Mouse (Mus musculus) hindbrain, embryonic 12.5 days (tissue): ENCODE results near the gene Samd9l. TPM values are rescaled to one million over a fixed set of nuclear protein-coding genes. Genes with fewer than 3 reads are reported as not detected.
"Not testable (repeated sequence)": the region's sequence is repeated elsewhere in the genome, so short reads cannot be mapped to it uniquely, and the experiment has no call there.

Source experiments
- ATAC-seq: fragments of 200-750 bp; cut with Nextera tagmentation; 2 replicates; pipeline ENCODE4 v1.8.0; 2017; ENCODE audit warnings: moderate TSS enrichment; ENCODE audit not compliant: low FRiP score
- H3K27ac ChIP-seq: fragments of 300-500 bp; sonication (generic); 2 replicates; pipeline ENCODE4 v1.5.1; 2016; ENCODE audit warnings: mild to moderate bottlenecking
- H3K27me3 ChIP-seq: fragments of 300-500 bp; sonication (generic); 2 replicates; pipeline ENCODE4 v1.6.1; 2016; ENCODE audit warnings: mild to moderate bottlenecking
- H3K36me3 ChIP-seq: fragments of 300-500 bp; sonication (generic); 2 replicates; pipeline ENCODE4 v1.6.1; 2016; ENCODE audit warnings: mild to moderate bottlenecking
- H3K4me1 ChIP-seq: fragments of 300-500 bp; sonication (generic); 2 replicates; pipeline ENCODE4 v1.6.1; 2016
- H3K4me2 ChIP-seq: fragments of 300-500 bp; sonication (generic); replicated peaks from 2 replicates; pipeline ENCODE4 v1.6.1; 2016; ENCODE audit warnings: mild to moderate bottlenecking
- H3K4me3 ChIP-seq: fragments of 300-500 bp; sonication (generic); 2 replicates; pipeline ENCODE4 v1.5.1; 2016; ENCODE audit warnings: mild to moderate bottlenecking
- H3K9ac ChIP-seq: fragments of 300-500 bp; sonication (generic); 2 replicates; pipeline ENCODE4 v1.6.1; 2016; ENCODE audit warnings: mild to moderate bottlenecking, moderate library complexity
- H3K9me3 ChIP-seq: fragments of 300-500 bp; sonication (generic); replicated peaks from 2 replicates; pipeline ENCODE4 v1.6.1; 2016; ENCODE audit warnings: mild to moderate bottlenecking
- WGBS: fragments of 180-500 bp; shearing (Covaris S2); methylation state at CpG from one replicate; pipeline ENCODE4 v1.1.7; 2016; 5-methylcytosine and 5-hydroxymethylcytosine counted together
- polyA plus RNA-seq: library from polyadenylated mRNA; unstranded; fragments of >200 nt; fragmentation: Nextera tagmentation; extraction: Ambion mirVana; gene quantifications from 2 replicates; pipeline ENCODE4 v1.2.1, GENCODE M21; 2016

Gene Samd9l
- polyA plus RNA-seq, 1 experiment from 2014 or later: 1.4 TPM

DNA sequence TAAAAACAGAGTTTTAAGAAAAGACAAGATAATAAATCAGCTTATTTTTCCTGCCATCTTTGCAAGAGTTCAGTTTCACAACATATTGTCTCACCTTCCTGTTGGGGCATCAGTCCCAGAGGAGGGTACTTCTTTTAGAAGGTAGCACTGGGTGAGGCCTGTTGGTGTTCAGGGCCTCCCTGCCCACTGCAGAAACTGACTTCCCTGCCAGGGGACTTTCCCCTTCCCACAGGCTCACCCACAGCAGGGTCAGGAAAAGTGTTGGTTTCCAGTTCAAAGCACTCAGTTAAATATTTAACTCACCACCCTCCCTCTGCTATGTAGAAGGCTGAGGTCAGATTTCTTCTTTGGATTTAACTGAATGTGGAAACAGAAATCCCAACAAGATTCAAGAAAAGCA lies 14.6 kb downstream of the Samd9l start:
- H3K4me3 ChIP-seq, H3K36me3 ChIP-seq, H3K9ac ChIP-seq, H3K27ac ChIP-seq, H3K9me3 ChIP-seq, H3K4me1 ChIP-seq, ATAC-seq, H3K4me2 ChIP-seq, H3K27me3 ChIP-seq: not testable (repeated sequence)

DNA sequence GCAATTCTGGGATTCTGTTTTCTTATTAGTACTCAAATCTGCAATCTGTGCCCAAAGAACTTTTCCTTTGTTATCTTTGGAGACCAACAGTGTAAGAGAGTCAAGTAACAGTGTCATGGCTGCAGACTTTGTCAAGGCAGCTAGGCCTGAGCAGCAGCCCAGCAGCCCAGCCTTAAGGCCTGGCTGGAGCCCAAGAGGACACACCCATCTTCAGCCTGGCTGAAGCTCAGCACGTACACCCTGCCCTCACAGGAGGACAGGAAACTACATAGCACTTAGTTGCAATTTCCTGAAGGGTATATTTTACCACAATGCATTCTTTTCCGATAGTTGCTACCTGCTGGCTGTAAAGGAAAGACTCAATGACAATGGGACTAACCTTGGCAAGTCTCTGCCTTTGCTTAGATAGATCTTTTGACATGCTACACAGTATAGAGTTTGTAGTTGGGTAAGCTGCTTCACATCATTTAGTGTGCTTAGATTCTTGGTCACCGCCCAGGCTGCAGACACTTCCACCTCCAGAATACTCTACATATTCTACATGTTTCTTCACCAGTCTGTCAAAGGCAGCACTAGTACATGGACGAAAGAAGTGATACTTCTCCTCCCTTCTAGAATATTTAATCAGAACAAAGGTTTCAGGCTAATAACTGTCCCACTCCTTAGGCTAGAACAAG lies 15.1 kb downstream of the Samd9l start:
- H3K9me3 ChIP-seq, H3K27me3 ChIP-seq, H3K4me2 ChIP-seq, H3K27ac ChIP-seq, ATAC-seq, H3K4me1 ChIP-seq, H3K36me3 ChIP-seq, H3K9ac ChIP-seq, H3K4me3 ChIP-seq: not testable (repeated sequence)
- 21% methylated on average over 1 of the region's 4 CpGs for WGBS

DNA sequence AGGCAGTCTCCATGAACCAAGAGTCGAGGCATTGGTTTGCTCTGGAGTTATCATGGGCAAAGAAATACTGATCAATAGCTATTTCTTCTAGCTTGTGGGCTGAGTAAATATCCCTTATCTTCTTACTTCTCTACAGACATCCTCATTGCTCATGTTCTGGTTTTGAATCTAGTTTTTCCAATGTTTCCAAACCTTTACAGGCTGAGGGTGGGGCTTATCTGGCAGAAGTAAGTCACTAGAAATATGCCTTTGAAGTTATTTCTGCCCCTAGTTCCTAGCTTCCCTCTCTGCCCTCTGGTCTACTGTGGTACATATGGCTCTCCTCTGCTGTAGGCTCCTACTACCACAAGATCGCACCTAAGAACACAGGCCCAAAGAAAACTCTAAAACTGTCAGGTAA lies 20.2 kb downstream of the Samd9l start:
- H3K9me3 ChIP-seq: no peaks in the 10 kb centered on the region
- WGBS: 87% methylated on average over 2 of the region's 2 CpGs
- ATAC-seq: no peak

DNA sequence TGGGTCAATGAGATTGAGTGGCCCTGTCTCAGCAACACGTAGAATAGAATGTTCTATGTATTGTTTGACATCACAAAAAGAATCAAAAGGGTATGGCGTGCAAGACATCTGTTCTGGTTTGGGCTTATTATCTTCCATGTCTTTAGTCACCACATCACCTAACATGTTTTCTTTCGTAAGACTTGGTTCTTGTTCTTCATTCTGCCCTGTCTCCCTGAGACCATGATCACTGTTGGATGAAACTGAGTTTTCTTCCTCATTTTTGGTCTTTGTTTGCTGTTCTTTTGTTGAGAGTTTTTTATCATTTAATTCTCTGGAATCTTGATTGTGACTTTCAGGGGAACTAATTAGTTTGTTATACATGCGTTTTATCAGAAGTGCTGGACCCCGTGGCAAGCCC lies 22.7 kb downstream of the Samd9l start:
- Histone ChIP-seq H3K4me2 (no peak overlapping the region), H3K4me3 (no peak overlapping the region)
- 86% methylated on average over 5 of the region's 5 CpGs for WGBS

More for the DNA sequence above, 20.2 kb downstream of the Samd9l start:
- Histone ChIP-seq H3K4me3 (no peak overlapping the region), H3K4me1 (no peaks in the 10 kb centered on the region), H3K9ac (no peak overlapping the region), H3K36me3 (no peaks in the 10 kb centered on the region), H3K27ac (no peak overlapping the region), H3K4me2 (no peak overlapping the region), H3K27me3 (no peaks in the 10 kb centered on the region)

DNA sequence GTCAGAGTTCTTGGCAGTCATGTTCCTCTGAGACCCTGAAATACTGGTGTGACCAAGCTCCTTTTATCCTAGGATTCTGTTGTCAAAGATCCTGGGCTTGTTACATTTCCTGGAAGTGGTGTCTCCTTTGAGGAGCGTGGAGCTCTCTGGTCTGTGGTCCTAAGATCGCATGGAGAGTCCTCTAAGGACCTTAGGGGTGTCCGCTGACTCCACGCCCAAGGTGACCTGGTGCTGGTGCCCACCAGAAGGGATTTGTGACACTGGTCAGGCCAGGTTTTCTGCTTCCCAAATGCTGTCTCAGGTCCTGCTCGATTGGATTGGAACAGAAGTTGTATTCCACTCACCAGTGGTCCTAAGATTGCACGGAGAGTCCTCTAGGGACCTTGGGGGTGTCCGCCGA lies 29.8 kb downstream of the Samd9l start:
- H3K4me2 ChIP-seq: no peak overlapping the region

More for the DNA sequence above, 22.7 kb downstream of the Samd9l start:
- H3K27me3 ChIP-seq: no peaks in the 10 kb centered on the region
- no peaks in the 10 kb centered on the region for H3K36me3 ChIP-seq
- no peaks in the 10 kb centered on the region for H3K9me3 ChIP-seq
- no peak overlapping the region for H3K9ac ChIP-seq
- H3K4me1 ChIP-seq: no peaks in the 10 kb centered on the region
- H3K27ac ChIP-seq: no peak overlapping the region
- ATAC-seq: no peak

DNA sequence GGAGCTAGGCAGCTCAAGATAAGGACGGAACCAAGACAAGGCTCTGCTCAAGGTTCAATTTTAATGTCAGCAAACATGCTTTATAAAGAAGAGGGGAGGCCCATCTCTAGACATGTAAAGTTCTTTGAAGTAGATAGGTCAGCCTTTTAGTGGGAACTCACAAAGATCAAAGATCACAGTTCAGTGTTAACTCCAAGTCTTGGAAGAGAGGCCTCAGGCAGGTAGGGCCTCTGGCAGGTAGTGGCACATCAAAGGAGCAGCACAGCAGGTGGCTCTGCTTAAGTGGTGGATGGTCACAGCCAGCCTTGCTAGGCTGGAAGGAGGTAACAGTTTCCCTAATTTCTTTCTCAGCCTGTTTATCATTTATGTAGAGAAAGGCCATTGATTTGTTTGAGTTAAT lies 33.8 kb downstream of the Samd9l start:
- H3K4me1 ChIP-seq, ATAC-seq, H3K4me2 ChIP-seq, H3K9ac ChIP-seq, H3K27ac ChIP-seq, H3K4me3 ChIP-seq, H3K36me3 ChIP-seq, H3K9me3 ChIP-seq, H3K27me3 ChIP-seq: not testable (repeated sequence)
- 74% methylated on average over 1 of the region's 1 CpGs for WGBS

More for the DNA sequence above, 29.8 kb downstream of the Samd9l start:
- ATAC-seq: no peak
- Histone ChIP-seq H3K4me3 (no peak overlapping the region), H3K4me1 (no peaks in the 10 kb centered on the region), H3K27me3 (no peaks in the 10 kb centered on the region), H3K36me3 (no peaks in the 10 kb centered on the region), H3K9me3 (peaks cover 5% of the 10 kb centered on the region; the same call in 1 of the 2 replicates), H3K9ac (no peak overlapping the region), H3K27ac (no peak overlapping the region)
- 87% methylated on average over 8 of the region's 8 CpGs for WGBS

DNA sequence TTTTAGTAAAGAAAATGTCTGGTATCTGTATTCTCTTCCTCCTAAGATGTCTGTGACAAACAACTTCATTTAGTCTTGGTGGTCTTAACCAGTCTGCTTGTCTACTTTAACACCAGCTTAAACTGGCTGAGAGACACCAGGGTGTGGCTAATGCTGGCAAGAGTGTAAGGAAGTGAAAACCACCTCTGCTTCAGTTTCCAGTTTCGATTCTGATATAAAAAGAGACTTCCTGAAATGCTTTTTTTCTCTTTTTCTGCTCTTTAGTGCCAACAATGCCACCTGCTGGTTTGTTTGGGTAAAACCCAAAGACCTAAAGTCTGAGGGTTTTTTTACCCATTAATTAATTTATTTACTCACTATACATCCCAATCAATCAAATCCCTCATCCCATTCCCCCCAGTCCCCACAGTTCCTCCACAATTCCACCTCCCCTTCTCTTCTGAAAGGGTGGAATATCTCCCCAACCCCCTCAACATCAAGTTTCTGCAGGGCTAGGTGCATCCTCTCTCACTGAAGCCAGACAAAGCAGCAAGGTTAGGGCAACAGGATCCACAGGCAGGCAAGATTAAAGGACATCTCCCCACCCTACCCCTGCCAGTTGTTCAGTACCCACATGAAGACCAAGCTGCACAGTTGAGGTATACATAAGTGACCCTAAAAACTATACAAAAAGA lies 53.3 kb downstream of the Samd9l start:
- WGBS: 14% methylated on average over 1 of the region's 1 CpGs

DNA sequence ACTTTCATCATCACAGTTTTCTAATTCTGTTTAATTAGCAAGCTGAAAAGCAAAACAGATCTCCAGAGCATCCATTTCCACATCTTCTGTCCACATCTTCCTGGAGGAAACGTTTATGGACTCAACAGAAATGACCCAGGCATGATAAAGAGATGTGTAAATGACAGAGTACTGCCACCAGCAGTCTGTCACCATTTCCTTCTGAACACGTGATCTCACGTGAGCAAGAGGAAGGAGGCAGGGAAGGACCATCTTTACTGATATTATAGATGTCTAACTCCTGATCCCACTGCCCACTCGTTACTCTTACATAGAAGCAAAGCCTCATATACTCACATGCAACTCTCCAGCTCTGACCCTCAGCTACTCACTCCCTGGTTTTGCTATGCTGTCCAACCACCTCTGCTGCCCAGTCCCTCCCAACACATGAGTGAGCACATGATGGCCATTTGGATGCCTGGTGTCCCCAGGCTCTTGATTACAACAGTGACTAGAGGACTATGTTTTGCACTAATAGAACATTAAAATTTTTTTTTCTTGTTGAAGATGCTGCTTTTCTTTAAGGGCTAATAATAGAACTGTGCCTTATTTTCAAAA lies 54.2 kb downstream of the Samd9l start:
- WGBS: 70% methylated on average over 3 of the region's 4 CpGs
- ATAC-seq: not testable (repeated sequence)

More for the DNA sequence above, 53.3 kb downstream of the Samd9l start:
- not testable (repeated sequence) for H3K4me2 ChIP-seq, ATAC-seq, H3K27ac ChIP-seq, H3K9me3 ChIP-seq, H3K9ac ChIP-seq, H3K4me3 ChIP-seq, H3K27me3 ChIP-seq, H3K36me3 ChIP-seq, H3K4me1 ChIP-seq

DNA sequence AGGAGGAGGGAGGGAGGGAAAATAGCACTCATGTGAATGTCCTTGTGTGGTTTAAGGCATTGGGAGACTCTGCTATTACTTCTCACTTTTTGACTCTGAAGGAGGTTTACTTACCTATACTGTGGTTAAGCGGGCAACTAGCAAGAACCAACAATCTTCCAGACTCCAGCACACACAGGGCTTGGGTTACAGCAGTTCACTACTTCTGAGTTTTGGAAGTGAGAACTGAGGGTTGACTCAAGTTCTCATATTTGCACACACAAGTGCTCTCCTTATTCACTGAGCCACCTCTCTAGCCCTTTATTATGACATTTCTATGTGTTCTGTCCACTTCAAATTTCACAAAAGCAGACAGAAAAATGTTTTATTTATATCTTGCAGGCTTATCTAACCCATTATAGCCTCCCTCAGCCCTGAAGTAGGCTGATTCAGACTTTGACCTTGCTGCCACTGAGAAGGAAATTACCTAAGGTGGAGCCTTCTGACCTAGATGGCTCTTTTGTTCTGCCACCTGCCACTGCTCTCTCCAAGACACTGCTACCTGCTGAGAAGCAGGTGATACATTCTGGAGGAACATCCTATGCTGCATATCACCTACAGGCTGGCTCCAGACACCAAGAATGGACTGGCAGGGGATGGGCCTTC lies 55.6 kb downstream of the Samd9l start:
- H3K9me3 ChIP-seq, H3K4me1 ChIP-seq, H3K4me2 ChIP-seq, H3K27ac ChIP-seq, H3K9ac ChIP-seq, H3K36me3 ChIP-seq, H3K27me3 ChIP-seq, ATAC-seq, H3K4me3 ChIP-seq: not testable (repeated sequence)
- WGBS: 77% methylated on average over 1 of the region's 1 CpGs

More for the DNA sequence above, 54.2 kb downstream of the Samd9l start:
- H3K27ac ChIP-seq, H3K9ac ChIP-seq, H3K36me3 ChIP-seq, H3K4me1 ChIP-seq, H3K27me3 ChIP-seq, H3K4me2 ChIP-seq, H3K9me3 ChIP-seq, H3K4me3 ChIP-seq: not testable (repeated sequence)

DNA sequence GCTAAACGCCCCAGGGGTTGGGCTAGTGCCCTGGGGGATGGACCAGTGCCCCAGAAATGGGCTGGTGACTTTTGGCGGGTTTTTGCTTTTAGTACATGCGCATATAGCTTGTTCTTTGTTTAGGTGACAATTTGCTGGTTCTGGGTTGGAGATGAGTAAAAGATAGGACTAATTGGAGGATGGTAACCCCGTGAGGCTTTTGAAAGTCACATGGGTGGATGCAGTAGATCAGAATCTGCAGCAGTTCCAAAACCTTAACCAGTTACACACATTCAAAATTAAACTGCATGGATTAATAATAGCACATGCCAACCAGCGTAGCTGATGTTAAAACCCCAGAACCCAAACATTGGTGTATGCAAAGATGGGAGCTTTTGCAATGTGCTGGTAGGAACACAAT lies 57.9 kb downstream of the Samd9l start:
- 51% methylated on average over 5 of the region's 5 CpGs for WGBS
- no peaks in the 10 kb centered on the region for H3K4me1 ChIP-seq
- no peak overlapping the region for H3K27ac ChIP-seq
- H3K36me3 ChIP-seq: no peaks in the 10 kb centered on the region
- H3K9ac ChIP-seq: no peak overlapping the region
- H3K4me3 ChIP-seq: no peak overlapping the region
- H3K9me3 ChIP-seq: no peaks in the 10 kb centered on the region
- ATAC-seq: 0 out of 2 replicates have a peak, but pooled peaks have one; percentile 22
- no peaks in the 10 kb centered on the region for H3K27me3 ChIP-seq
- 0 out of 2 replicates have a peak overlapping the region, but pooled peaks have one; percentile 37 for H3K4me2 ChIP-seq

DNA sequence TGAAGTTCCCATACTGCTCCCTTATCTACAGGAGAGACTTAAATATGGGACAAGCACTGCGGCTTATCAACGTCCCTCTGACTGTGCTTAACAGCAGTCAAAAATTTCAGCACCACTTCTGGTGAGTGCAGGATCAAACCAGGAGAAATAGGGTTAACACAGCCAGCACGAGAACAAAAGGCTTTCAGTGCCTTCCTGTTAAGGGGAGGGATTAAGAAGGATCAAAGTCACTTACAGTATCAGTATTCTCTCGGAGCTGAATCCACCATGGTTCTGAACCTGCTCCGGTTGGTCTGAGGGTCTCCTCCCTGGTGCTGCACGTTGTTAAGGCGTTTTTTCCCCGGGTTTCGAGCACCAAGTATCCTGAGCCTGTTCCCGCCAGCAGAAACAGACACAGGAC lies 58.4 kb downstream of the Samd9l start:
- ATAC-seq, H3K4me1 ChIP-seq, H3K9me3 ChIP-seq, H3K27ac ChIP-seq, H3K27me3 ChIP-seq, H3K9ac ChIP-seq, H3K36me3 ChIP-seq: not testable (repeated sequence)
- Histone ChIP-seq H3K4me2 (peak overlapping the region; percentile 37), H3K4me3 (peak overlapping the region; percentile 5; the same call in 1 of the 2 replicates)
- 29% methylated on average over 10 of the region's 10 CpGs for WGBS

DNA sequence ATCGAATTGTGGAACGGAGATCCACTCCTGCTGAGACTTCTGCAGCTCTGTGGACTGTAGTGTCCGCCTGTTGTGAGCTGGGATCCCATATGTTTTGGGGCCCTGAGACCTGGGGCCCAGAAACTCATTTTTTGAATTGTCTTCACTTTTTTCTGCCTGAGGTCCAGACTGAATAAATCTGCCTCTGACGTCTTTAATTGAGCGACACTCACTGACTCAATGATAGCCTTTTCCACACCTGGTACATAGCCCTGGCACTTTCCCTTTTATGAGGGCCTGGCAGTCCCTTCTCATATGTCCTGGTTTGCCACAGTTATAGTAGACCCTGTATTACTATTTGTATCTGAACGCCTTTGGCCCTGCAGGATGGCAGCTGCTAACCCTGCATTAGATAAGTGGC lies 60.2 kb downstream of the Samd9l start:
- not testable (repeated sequence) for H3K9ac ChIP-seq, H3K4me2 ChIP-seq, H3K27ac ChIP-seq, H3K36me3 ChIP-seq, H3K27me3 ChIP-seq, ATAC-seq, H3K9me3 ChIP-seq, H3K4me1 ChIP-seq, H3K4me3 ChIP-seq
- 79% methylated on average over 6 of the region's 6 CpGs for WGBS
